Mouse (Mus musculus): ENCODE data around the gene Pdk2.

DNA sequence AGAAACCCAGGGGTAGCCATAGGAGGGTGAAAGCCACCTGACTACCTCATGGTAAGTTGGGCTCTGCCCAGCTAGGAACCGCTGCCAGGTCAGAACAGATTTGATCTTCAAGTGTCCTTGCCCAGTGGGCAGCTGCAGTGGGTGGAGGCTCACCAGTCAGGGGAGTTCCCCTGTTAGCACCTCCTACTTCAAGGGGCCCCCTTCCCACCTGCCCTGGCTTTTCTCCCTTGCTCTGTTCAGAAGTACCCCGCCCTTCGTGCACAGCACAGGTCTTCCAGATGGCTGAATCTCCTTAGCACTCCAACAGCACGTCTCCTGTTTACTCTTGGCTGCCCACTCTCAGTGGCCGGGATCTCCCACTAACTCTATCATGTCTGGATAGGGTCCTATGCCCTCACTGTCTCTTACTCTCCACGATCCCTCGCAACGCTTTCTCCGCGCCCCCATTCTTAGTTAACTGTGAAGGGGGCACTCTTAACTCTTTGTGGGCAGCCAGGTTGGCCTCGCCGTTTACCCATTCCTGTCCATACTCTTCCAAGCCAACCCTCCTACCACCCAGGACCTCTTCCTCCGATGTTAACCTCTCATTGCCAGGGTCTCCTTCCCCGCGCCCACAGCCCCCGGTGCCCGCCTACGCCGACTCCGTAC is 539 bp downstream of the Pdk2 start:
- no peak for TF ChIP-seq CTCF (IDR thresholded peaks at IDR 0.05; ENCODE audit: extremely low read depth, insufficient read length, insufficient replicate concordance, low read depth, low read length)
- TF ChIP-seq POLR2A (IDR thresholded peaks at IDR 0.05; ENCODE audit: low read depth, low read length), result peak; percentile 57; the same call in 1 of the 2 replicates
